Mouse (Mus musculus) lung, adult 18-20 months (tissue): ENCODE data around the gene Lyst.
"Not testable (repeated sequence)": the region's sequence is repeated elsewhere in the genome, so short reads cannot be mapped to it uniquely, and the experiment has no call there.

ENCODE experiments used
- DNase-seq, 2 experiments: peaks; one replicate each; pipeline ENCODE4 v3.0.0; 2022; ENCODE audit warnings: mixed read lengths in 2 of 2

Lyst gene

GRCm38 (mm10) chr13:13590048-13591011 is at the start of gene Lyst:
Lyst (plus strand) TSS chr13:13590397.
- peak; percentile 98 to 99 for DNase-seq

- DNase-seq: not testable (repeated sequence)
Measured at GRCm38 (mm10) chr13:13543073-13543472, 47.1 kb upstream of the Lyst start.

GRCm38 (mm10) chr13:13546792-13547191 is 43.4 kb upstream of the Lyst start:
- DNase-seq: no peak

GRCm38 (mm10) chr13:13547889-13548288 is 42.3 kb upstream of the Lyst start:
- DNase-seq: no peak

- DNase-seq: no peak
Measured at GRCm38 (mm10) chr13:13548431-13549190, 41.6 kb upstream of the Lyst start.

GRCm38 (mm10) chr13:13549687-13550660 is 40.2 kb upstream of the Lyst start:
- peak; percentile 44 to 52 for DNase-seq

GRCm38 (mm10) chr13:13552020-13552419 is 38.2 kb upstream of the Lyst start:
- no peak for DNase-seq

GRCm38 (mm10) chr13:13553660-13554059 is 36.5 kb upstream of the Lyst start:
- no peak for DNase-seq

GRCm38 (mm10) chr13:13555196-13555595 is 35.0 kb upstream of the Lyst start:
- DNase-seq: no peak

- no peak for DNase-seq
Measured at GRCm38 (mm10) chr13:13557001-13557743, 33.0 kb upstream of the Lyst start.

GRCm38 (mm10) chr13:13558251-13558650 is 31.9 kb upstream of the Lyst start:
- DNase-seq: no peak

- DNase-seq: no peak
Measured at GRCm38 (mm10) chr13:13558900-13559299, 31.3 kb upstream of the Lyst start.

GRCm38 (mm10) chr13:13562571-13562970 is 27.6 kb upstream of the Lyst start:
- no peak for DNase-seq

GRCm38 (mm10) chr13:13564116-13564515 is 26.1 kb upstream of the Lyst start:
- no peak for DNase-seq

GRCm38 (mm10) chr13:13564541-13564940 is 25.7 kb upstream of the Lyst start:
- no peak for DNase-seq

- no peak for DNase-seq
Measured at GRCm38 (mm10) chr13:13567640-13568039, 22.6 kb upstream of the Lyst start.

- no peak for DNase-seq
Measured at GRCm38 (mm10) chr13:13568824-13569223, 21.4 kb upstream of the Lyst start.

- peak in 1 of 2 experiments; percentile 54 for DNase-seq
Measured at GRCm38 (mm10) chr13:13569603-13570002, 20.6 kb upstream of the Lyst start.

GRCm38 (mm10) chr13:13572060-13572835 is 17.9 kb upstream of the Lyst start:
- DNase-seq: peak in 1 of 2 experiments; percentile 34

GRCm38 (mm10) chr13:13572941-13573340 is 17.3 kb upstream of the Lyst start:
- no peak for DNase-seq
